Mouse (Mus musculus) megakaryocyte, embryonic 14.5 days (primary cell): ENCODE results near the gene Eif3k. TPM values are rescaled to one million over a fixed set of nuclear protein-coding genes. Genes with fewer than 3 reads are reported as not detected.

Source experiments
- H3K27me3 ChIP-seq: replicated peaks from 2 replicates; pipeline ENCODE3; 2012; ENCODE audit warnings: inconsistent platforms
- H3K36me3 ChIP-seq: replicated peaks from 2 replicates; pipeline ENCODE3; 2012; ENCODE audit warnings: low read length, inconsistent platforms, mixed read lengths
- H3K4me1 ChIP-seq: 2 replicates; pipeline ENCODE4 v1.6.1; 2012; ENCODE audit warnings: inconsistent platforms
- H3K4me3 ChIP-seq: replicated peaks from 2 replicates; pipeline ENCODE3; 2012; ENCODE audit warnings: moderate library complexity, mild to moderate bottlenecking, inconsistent platforms
- H3K9me3 ChIP-seq: 2 replicates; pipeline ENCODE4 v1.6.1; 2012; ENCODE audit warnings: inconsistent platforms
- FLI1 ChIP-seq: IDR thresholded peaks from 2 replicates; pipeline ENCODE4 v1.6.1; 2012; ENCODE audit warnings: low read length, inconsistent platforms, mixed read lengths
- GATA1 ChIP-seq: IDR thresholded peaks from 3 replicates; pipeline ENCODE4 v1.6.1; 2012; ENCODE audit warnings: mixed read lengths, low read length, inconsistent platforms, borderline replicate concordance
- polyA plus RNA-seq: library from polyadenylated mRNA; stranded (reverse); fragments of >175 nt; gene quantifications from 2 replicates; pipeline ENCODE4 v1.2.3, GENCODE M21; 2012; ENCODE audit warnings: low replicate concordance; ENCODE audit not compliant: insufficient read depth

Eif3k gene
- polyA plus RNA-seq, 1 experiment, result 185 TPM

DNA sequence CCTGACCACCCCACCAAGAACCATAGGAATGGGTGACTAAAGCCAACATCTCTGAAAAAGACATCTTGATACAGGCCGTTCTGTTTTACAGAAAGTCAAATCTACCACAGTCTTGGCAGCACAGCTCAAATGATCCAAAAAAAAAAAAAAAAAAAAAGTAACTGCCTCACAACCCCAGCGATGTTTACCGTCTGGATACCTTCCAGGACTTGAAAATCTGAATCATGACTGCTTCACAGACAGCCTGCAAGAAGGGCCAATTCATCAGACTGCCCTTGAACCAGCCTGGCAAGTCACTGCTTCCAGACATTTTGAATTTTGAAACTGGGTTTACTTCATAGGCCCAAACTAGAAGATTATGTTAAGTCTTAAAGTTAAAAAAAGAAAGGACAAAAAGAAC, 28.9 kb downstream of the Eif3k start:
- Histone ChIP-seq H3K4me3 (no peak overlapping the region), H3K27me3 (no peaks in the 10 kb centered on the region), H3K9me3 (no peaks in the 10 kb centered on the region), H3K4me1 (peaks cover 100% of the 10 kb centered on the region), H3K36me3 (peaks cover 80% of the 10 kb centered on the region)
- TF ChIP-seq GATA1 (no peak), FLI1 (no peak)

DNA sequence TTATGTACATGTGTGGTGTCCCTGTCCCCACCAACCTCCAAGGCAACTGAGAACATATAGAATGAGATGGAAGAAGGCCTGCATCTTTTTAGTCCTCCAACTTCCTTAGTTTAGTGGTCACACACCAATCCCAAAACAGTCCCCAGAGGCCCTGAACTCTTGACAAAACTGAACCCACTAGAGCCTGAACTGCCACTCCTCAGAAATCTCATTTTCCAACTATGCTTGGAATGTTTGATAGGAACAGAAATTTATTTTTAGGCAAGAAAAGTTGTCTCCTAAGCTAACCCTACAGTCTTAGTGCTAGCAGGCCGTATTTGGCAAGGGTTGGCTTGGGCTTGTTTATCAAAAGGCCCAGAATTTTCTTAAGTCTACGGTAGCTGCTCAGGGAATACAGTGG, 29.9 kb downstream of the Eif3k start:
- H3K4me1 ChIP-seq, result peaks cover 100% of the 10 kb centered on the region
- H3K4me3 ChIP-seq, result no peak overlapping the region
- TF ChIP-seq GATA1, result no peak
- TF ChIP-seq FLI1, result no peak
- H3K27me3 ChIP-seq, result no peaks in the 10 kb centered on the region
- no peaks in the 10 kb centered on the region for H3K9me3 ChIP-seq
- peaks cover 84% of the 10 kb centered on the region for H3K36me3 ChIP-seq

DNA sequence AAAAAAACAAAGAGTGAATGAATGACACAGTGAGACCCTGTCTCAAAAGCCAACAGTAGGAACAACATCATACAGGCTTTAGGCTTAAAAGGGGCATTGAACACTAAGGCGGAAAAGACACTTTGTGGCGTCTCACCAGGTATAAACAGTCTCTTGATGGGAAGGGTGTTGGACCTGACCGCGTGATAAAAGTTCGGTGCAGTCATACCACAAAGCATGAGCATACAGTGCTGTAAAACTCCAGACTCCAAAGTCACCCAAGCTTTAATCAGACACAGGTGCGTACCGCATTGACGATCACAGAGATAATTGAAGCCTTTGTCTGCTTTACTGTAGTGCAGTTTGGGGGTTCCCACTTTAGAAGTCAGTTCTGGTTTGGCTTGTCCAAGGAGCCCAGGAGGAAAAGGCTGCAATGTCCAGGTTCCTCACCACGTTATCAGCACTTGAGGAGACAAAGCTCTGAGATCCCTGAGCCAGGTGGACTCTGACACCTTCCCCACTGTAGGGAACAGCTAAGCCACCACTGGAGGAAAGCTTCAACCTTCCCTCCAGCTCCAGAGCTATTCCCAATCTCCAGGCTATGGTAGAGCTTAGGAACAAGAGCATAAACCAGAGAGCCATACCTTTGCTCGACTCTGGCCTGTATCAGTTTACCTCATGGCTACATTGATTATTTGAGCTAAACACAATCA, 31.2 kb downstream of the Eif3k start:
- peaks cover 85% of the 10 kb centered on the region for H3K36me3 ChIP-seq
- peaks cover 100% of the 10 kb centered on the region for H3K4me1 ChIP-seq
- no peak overlapping the region for H3K4me3 ChIP-seq

DNA sequence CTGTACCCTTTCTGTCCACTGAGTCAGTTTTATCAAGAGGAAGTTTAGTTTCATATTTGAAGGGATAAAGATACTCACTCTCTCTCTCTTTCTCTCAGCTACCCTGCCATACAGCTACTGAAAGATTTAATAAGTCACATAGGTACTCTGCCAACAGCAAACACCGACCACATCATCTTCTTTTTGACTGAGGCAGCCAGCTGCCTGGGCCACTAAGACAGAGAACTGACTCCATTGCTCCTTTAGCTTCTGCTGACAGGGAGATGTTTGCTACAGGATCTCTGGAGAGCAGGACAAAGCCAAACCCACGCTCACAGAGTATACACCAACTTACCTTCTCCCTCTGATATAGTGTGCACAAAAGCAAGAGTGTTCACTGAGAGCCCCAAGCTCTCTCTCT, 32.4 kb downstream of the Eif3k start:
- no peak overlapping the region for H3K4me3 ChIP-seq
- peaks cover 100% of the 10 kb centered on the region for H3K4me1 ChIP-seq
- no peaks in the 10 kb centered on the region for H3K27me3 ChIP-seq
- peaks cover 79% of the 10 kb centered on the region for H3K36me3 ChIP-seq
- TF ChIP-seq FLI1 (no peak), GATA1 (no peak)
- no peaks in the 10 kb centered on the region for H3K9me3 ChIP-seq

More for the DNA sequence above, 31.2 kb downstream of the Eif3k start:
- no peaks in the 10 kb centered on the region for H3K27me3 ChIP-seq
- no peaks in the 10 kb centered on the region for H3K9me3 ChIP-seq
- TF ChIP-seq FLI1 (no peak), GATA1 (no peak)

DNA sequence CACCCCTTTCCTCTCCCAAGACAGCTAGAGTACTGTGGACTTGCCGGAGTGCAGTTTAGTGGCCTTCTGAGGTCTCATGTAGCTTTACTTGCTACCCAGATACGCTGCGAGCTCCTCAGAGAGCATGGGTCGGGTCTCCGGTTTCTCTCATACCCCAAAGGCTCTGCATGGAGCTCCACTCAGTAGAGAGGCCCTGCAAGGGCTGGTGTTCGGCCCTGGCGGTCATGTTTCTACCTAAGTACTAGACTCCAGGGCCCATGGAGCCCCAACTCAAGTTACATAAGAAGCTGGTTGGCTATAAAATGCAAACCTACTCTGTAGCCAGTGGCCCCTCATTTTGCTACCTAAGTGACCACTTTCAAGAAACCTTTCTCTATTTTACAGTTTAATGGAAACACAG, 32.9 kb downstream of the Eif3k start:
- Histone ChIP-seq H3K36me3 (peaks cover 77% of the 10 kb centered on the region), H3K4me3 (no peak overlapping the region), H3K9me3 (no peaks in the 10 kb centered on the region), H3K27me3 (no peaks in the 10 kb centered on the region), H3K4me1 (peaks cover 100% of the 10 kb centered on the region)
- no peak for TF ChIP-seq FLI1
- TF ChIP-seq GATA1, result no peak

DNA sequence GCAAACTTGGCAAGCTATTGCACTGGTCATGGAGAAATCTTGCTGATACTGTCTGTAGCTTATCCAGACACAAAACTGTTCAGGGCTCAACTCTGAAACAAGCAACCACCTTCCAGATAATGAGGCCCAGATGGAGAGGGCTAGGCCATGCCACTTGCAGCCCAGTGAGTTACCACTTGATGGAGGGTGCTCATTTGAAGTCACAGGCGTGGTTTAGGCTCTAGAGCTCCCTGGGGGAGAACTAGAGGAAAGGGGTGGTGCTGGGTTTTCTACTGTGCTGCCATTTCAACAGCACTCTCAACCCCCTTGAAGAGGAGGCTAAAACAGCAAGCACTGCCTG, 35.4 kb downstream of the Eif3k start:
- no peaks in the 10 kb centered on the region for H3K9me3 ChIP-seq
- H3K27me3 ChIP-seq, result no peaks in the 10 kb centered on the region
- peak overlapping the region; percentile 77 for H3K4me3 ChIP-seq
- TF ChIP-seq GATA1 (no peak), FLI1 (no peak)
- peaks cover 80% of the 10 kb centered on the region for H3K36me3 ChIP-seq
- H3K4me1 ChIP-seq, result peaks cover 99% of the 10 kb centered on the region

DNA sequence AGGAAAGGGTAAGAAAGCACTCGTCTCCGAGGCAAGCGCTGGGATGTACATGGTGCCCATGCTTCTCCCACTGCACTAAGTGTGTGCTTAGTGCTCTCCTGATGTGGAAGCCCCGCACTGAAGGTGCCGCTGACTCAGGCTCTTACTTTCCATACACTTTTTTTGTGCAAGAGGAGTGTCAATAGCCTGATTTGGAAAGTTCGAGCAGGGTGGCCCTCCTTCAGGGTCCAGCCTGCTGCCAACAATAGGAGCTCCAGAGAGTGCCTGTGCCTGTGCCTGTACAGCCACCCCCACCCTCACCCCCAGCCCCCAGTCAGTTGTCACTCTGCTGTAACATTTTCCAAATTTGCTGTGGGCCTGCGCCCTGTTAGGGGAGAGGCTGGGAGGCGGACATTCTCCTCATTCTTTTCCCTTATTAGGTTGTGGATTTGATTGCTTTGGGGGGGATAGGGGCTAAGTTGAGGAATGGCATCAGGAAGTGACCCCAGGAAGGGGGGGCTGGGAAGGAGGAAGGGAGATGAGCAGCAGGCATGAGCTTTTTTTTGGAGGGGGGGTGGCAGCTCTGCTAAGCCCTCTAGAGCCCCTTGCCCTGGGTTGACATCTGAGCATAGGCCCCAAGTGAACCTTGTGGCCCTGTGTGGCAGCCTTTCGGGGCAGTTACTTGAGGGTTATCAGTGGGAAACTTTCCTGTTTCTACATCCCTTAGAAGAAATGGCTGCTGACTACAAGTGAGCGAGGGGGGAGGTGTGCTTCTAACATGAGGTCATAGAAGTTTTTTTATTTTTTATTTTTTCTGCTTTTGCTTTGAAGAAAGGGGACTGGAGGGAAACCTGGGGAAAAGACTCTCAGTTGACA, 36.0 kb downstream of the Eif3k start:
- no peaks in the 10 kb centered on the region for H3K27me3 ChIP-seq
- peaks cover 99% of the 10 kb centered on the region for H3K4me1 ChIP-seq
- H3K36me3 ChIP-seq, result peaks cover 80% of the 10 kb centered on the region
- peak overlapping the region; percentile 77 for H3K4me3 ChIP-seq
- TF ChIP-seq FLI1, result no peak
- TF ChIP-seq GATA1, result no peak
- H3K9me3 ChIP-seq, result no peaks in the 10 kb centered on the region

DNA sequence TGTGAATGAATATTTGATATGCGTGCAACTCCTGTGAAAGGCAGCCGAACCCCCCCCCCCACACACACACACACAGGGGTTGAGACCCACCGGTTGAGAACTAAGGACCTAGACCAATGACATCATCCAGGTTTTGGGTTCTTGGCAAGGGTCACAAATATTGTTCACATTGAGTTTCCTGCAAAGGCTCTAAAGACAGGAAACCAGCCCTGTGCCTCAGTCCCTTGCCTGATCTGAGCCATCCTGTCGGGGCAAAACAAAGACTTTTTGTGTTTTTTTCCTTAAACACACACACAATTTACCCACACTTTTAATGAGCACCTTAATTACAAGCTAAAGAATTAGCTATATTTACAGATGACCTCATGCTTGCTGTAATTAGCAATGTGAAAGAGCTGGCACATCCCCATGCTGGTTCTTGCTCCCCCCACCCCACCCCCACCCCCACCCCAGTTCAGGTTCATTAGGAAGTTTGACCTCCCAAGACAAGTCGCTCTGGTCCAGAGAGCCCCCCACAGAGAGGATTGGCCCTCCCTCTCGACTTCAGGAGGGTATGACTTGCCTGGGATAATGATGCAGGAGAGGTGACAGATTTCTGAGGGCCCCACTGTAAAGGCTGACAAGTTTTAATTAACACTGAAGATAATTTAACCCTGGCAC, 36.8 kb downstream of the Eif3k start:
- Histone ChIP-seq H3K27me3 (no peaks in the 10 kb centered on the region), H3K4me1 (peaks cover 99% of the 10 kb centered on the region), H3K4me3 (peak overlapping the region; percentile 59), H3K9me3 (no peaks in the 10 kb centered on the region), H3K36me3 (peaks cover 80% of the 10 kb centered on the region)
- TF ChIP-seq GATA1 (no peak), FLI1 (no peak)

DNA sequence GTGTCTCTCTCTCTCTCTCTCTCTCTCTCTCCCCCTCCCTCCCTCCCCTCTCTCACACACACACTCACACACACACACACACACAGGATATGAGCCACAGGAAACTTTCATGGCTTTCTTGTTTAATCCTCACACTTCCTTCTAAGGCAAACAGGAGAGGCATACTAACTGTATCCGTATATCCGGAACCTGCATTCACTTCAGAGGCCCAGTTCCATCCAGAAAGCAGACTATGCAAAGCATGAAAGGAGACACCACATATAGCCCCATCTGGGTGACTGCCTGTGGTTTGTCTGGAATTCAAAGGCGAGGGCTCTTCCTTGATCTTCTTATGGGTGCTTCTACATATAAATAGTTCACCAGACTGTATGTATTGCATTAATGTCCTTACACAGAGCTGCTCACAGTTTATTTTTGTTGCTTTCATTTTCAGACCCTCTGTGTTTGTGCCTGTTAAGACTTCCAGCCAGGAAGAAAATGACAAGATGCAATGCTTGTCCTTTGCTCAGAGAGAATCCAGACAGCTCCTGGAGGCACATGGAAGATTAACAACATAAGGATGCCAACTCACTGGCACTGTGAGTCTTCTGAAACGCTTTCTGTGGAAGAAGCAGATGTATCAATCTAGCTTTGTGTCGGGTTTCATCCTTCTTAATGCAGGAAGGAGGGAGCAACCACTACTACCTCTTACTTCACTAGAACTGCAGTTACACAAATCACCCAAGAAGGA, 38.0 kb downstream of the Eif3k start:
- TF ChIP-seq FLI1 (no peak), GATA1 (no peak)
- Histone ChIP-seq H3K36me3 (peaks cover 79% of the 10 kb centered on the region), H3K9me3 (no peaks in the 10 kb centered on the region), H3K4me3 (peak overlapping the region; percentile 10), H3K27me3 (no peaks in the 10 kb centered on the region), H3K4me1 (peaks cover 99% of the 10 kb centered on the region)
